Mouse (Mus musculus) ES-Bruce4 (cell line): ENCODE data around the gene Mr1. TPM values are rescaled to one million over a fixed set of nuclear protein-coding genes. Genes with fewer than 3 reads are reported as not detected.

Experiments
- H3K27ac ChIP-seq: 2 replicates; pipeline ENCODE4 v1.5.1; 2012; ENCODE audit warnings: low read length, inconsistent platforms; ENCODE audit not compliant: insufficient read depth
- H3K27me3 ChIP-seq: 2 replicates; pipeline ENCODE4 v1.6.1; 2012; ENCODE audit warnings: mild to moderate bottlenecking, low read length, inconsistent platforms; ENCODE audit not compliant: control insufficient read depth, poor library complexity, insufficient read depth, severe bottlenecking
- H3K36me3 ChIP-seq: 2 replicates; pipeline ENCODE4 v1.6.1; 2012; ENCODE audit warnings: inconsistent platforms, mild to moderate bottlenecking, low read length, moderate library complexity; ENCODE audit not compliant: control insufficient read depth, poor library complexity, insufficient read depth, severe bottlenecking
- H3K4me1 ChIP-seq: one replicate; pipeline ENCODE4 v1.8.1; 2011; ENCODE audit warnings: low read length; ENCODE audit not compliant: control insufficient read depth, insufficient read depth
- H3K4me3 ChIP-seq: 2 replicates; pipeline ENCODE4 v1.5.1; 2011; ENCODE audit warnings: low read depth, mild to moderate bottlenecking, low read length
- H3K9ac ChIP-seq: 2 replicates; pipeline ENCODE4 v1.6.1; 2012; ENCODE audit warnings: low read depth, mild to moderate bottlenecking, inconsistent platforms; ENCODE audit not compliant: poor library complexity, severe bottlenecking
- H3K9me3 ChIP-seq: replicated peaks from 2 replicates; pipeline ENCODE4 v1.6.1; 2012; ENCODE audit warnings: mild to moderate bottlenecking, low read length, inconsistent platforms; ENCODE audit not compliant: control insufficient read depth, poor library complexity, insufficient read depth, severe bottlenecking
- CTCF ChIP-seq: IDR thresholded peaks from one replicate; pipeline ENCODE4 v1.8.1; 2011; ENCODE audit warnings: low read depth, low read length
- EP300 ChIP-seq: IDR thresholded peaks from 2 replicates; pipeline ENCODE4 v1.6.1; 2011; ENCODE audit warnings: low read depth, low read length; ENCODE audit not compliant: insufficient read depth
- POLR2A ChIP-seq: IDR thresholded peaks from one replicate; pipeline ENCODE4 v1.8.1; 2011; ENCODE audit warnings: low read length; ENCODE audit not compliant: insufficient read depth
- polyA plus RNA-seq: library from polyadenylated mRNA; stranded (reverse); fragments of >200 nt; gene quantifications from 2 replicates; pipeline ENCODE4 v1.2.4, GENCODE M21; 2011; ENCODE audit warnings: low read depth; ENCODE audit not compliant: missing spikeins, insufficient read depth, insufficient read length

The Mr1 gene
- polyA plus RNA-seq, 1 experiment = 1.1 TPM

- H3K9ac ChIP-seq = peak overlapping the region; percentile 72
- no peaks in the 10 kb centered on the region for H3K9me3 ChIP-seq
- H3K4me1 ChIP-seq = no peaks in the 10 kb centered on the region
- no peak overlapping the region for H3K27ac ChIP-seq
- peak overlapping the region; percentile 67 for H3K4me3 ChIP-seq
- H3K27me3 ChIP-seq = no peaks in the 10 kb centered on the region
- H3K36me3 ChIP-seq = no peaks in the 10 kb centered on the region
- TF ChIP-seq POLR2A = no peak
- TF ChIP-seq CTCF = no peak
- no peak for TF ChIP-seq EP300
Observed at GRCm38 (mm10) chr1:155158970-155159484, 12.4 kb upstream of the Mr1 start.

GRCm38 (mm10) chr1:155158141-155158969, 11.7 kb upstream of the Mr1 start, which contains the start of gene Stx6:
TSS of gene Stx6 (plus strand) at chr1:155158715.
- no peaks in the 10 kb centered on the region for H3K4me1 ChIP-seq
- no peak for TF ChIP-seq POLR2A
- no peak for TF ChIP-seq CTCF
- no peak for TF ChIP-seq EP300
- H3K36me3 ChIP-seq = no peaks in the 10 kb centered on the region
- H3K27me3 ChIP-seq = no peaks in the 10 kb centered on the region
- H3K4me3 ChIP-seq = peak within 1 kb of the TSS; percentile 67
- H3K9me3 ChIP-seq = no peaks in the 10 kb centered on the region
- no peak within 1 kb of the TSS for H3K27ac ChIP-seq
- H3K9ac ChIP-seq = peak within 1 kb of the TSS; percentile 72

DNA sequence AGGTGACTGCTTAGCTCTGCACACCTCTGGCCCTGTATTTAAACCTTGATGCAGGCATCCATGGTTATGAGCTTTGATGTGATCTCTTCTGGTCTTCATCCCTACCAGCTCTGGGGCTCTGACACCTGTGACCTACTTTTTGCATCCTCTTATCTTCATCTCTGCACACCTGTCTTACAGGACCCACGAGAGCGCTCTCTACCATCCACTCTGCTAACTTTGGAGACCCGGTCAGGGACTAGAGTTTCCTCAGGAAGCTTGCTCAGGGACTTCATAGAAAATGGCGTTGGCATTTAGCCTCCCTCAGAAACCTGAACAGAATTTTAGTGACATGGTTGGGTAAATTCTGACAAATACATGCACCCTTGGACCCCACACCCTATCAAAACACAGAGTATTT, 7.3 kb upstream of the Mr1 start:
- no peaks in the 10 kb centered on the region for H3K9me3 ChIP-seq
- H3K4me3 ChIP-seq = no peak overlapping the region
- H3K27me3 ChIP-seq = no peaks in the 10 kb centered on the region
- H3K27ac ChIP-seq = no peak overlapping the region
- TF ChIP-seq EP300 = no peak
- TF ChIP-seq CTCF = no peak
- no peak for TF ChIP-seq POLR2A
- no peak overlapping the region for H3K9ac ChIP-seq
- H3K36me3 ChIP-seq = no peaks in the 10 kb centered on the region
- H3K4me1 ChIP-seq = no peaks in the 10 kb centered on the region

DNA sequence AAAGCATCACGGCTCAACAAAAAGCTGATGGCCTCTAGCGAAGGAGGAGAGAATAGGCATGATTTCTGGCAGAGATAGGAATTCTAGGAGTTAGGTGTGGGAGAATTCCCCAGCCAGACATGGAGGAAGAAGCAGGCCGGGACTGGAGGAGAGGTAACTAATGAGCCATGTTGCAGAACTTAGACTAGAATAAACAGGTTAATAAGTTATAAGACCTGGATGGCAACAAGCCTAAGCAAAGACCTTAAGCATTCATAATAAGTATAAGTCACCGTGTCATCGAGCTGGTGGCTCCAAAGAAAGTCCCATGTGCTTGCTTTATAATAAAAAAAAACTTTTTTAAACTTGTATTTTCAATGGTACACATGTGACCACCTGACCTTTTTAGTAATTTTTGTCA, 4.2 kb upstream of the Mr1 start:
- Histone ChIP-seq H3K4me3 (no peak overlapping the region), H3K36me3 (no peaks in the 10 kb centered on the region), H3K9ac (no peak overlapping the region), H3K27me3 (no peaks in the 10 kb centered on the region), H3K9me3 (no peaks in the 10 kb centered on the region), H3K4me1 (no peaks in the 10 kb centered on the region), H3K27ac (no peak overlapping the region)
- TF ChIP-seq CTCF (no peak), POLR2A (no peak), EP300 (no peak)

GRCm38 (mm10) chr1:155149403-155149802, 2.8 kb upstream of the Mr1 start:
- no peaks in the 10 kb centered on the region for H3K36me3 ChIP-seq
- no peaks in the 10 kb centered on the region for H3K27me3 ChIP-seq
- no peak overlapping the region for H3K27ac ChIP-seq
- H3K4me3 ChIP-seq = no peak overlapping the region
- no peak for TF ChIP-seq POLR2A
- no peak for TF ChIP-seq CTCF
- TF ChIP-seq EP300 = no peak
- H3K9ac ChIP-seq = no peak overlapping the region
- no peaks in the 10 kb centered on the region for H3K4me1 ChIP-seq
- no peaks in the 10 kb centered on the region for H3K9me3 ChIP-seq

GRCm38 (mm10) chr1:155147228-155147627, 614 bp upstream of the Mr1 start:
- H3K4me3 ChIP-seq = no peak overlapping the region
- no peak overlapping the region for H3K9ac ChIP-seq
- H3K9me3 ChIP-seq = no peaks in the 10 kb centered on the region
- no peak for TF ChIP-seq POLR2A
- TF ChIP-seq CTCF = no peak
- no peak for TF ChIP-seq EP300
- no peak overlapping the region for H3K27ac ChIP-seq
- no peaks in the 10 kb centered on the region for H3K36me3 ChIP-seq
- no peaks in the 10 kb centered on the region for H3K4me1 ChIP-seq
- H3K27me3 ChIP-seq = no peaks in the 10 kb centered on the region
